In genomic region chr6:87063586-87063985, GRCm38 (mm10) we compare ENCODE assay signal across 32 mouse cellular contexts. TPM values are rescaled to one million over a fixed set of nuclear protein-coding genes. Genes with fewer than 3 reads are reported as not detected.
"Had no signal": no experiment of that assay in that cellular context is flagged by ENCODE, and none has a peak within 500 bp of the region (broad histone marks: within the 10 kb centered on the region; RNA-seq: fewer than 3 reads in every experiment).

No protein-coding gene starts in this region.

- DNase-seq: cerebellum, adult 2 months; cerebellum, adult 8-10 months; cerebellum, adult 9-10 months; cerebellum, adult 9-11 months; cerebellum, postnatal 10 days; cerebellum, postnatal 14 days; cerebellum, postnatal 25 days; cerebellum, postnatal 36 days; embryo, embryonic 11 days; forebrain, postnatal 0 days; gastrocnemius, adult 2 months; gastrocnemius, postnatal 10 days; gastrocnemius, postnatal 14 days; gastrocnemius, postnatal 25 days; gastrocnemius, postnatal 36 days; heart, adult 18-20 months; heart, adult 2 months had no signal

- H3K27me3 ChIP-seq: embryonic facial prominence, embryonic 12.5 days; embryonic facial prominence, embryonic 13.5 days; embryonic facial prominence, embryonic 15.5 days; forebrain, embryonic 12.5 days; forebrain, embryonic 13.5 days; forebrain, embryonic 15.5 days had no signal

- H3K4me3 ChIP-seq: embryonic facial prominence, embryonic 10.5 days; embryonic facial prominence, embryonic 12.5 days; embryonic facial prominence, embryonic 13.5 days; embryonic facial prominence, embryonic 15.5 days; erythroblast, embryonic 14.5 days; forebrain, embryonic 10.5 days; forebrain, embryonic 12.5 days; forebrain, embryonic 13.5 days; forebrain, embryonic 15.5 days; gastrocnemius, adult 2 months; heart, adult 2 months had no signal

- H3K4me2 ChIP-seq: embryonic facial prominence, embryonic 12.5 days; embryonic facial prominence, embryonic 13.5 days; embryonic facial prominence, embryonic 15.5 days; forebrain, embryonic 12.5 days; forebrain, embryonic 13.5 days; forebrain, embryonic 15.5 days had no signal

- H3K9me3 ChIP-seq: embryonic facial prominence, embryonic 10.5 days; embryonic facial prominence, embryonic 12.5 days; embryonic facial prominence, embryonic 13.5 days; embryonic facial prominence, embryonic 15.5 days; forebrain, embryonic 10.5 days; forebrain, embryonic 12.5 days; forebrain, embryonic 13.5 days; forebrain, embryonic 15.5 days had no signal

- ATAC-seq: forebrain, embryonic 13.5 days; forebrain, embryonic 14.5 days; forebrain, embryonic 15.5 days; forebrain, embryonic 16.5 days; forebrain, postnatal 0 days had no signal

- H3K4me1 ChIP-seq: embryonic facial prominence, embryonic 10.5 days; embryonic facial prominence, embryonic 12.5 days; embryonic facial prominence, embryonic 13.5 days; embryonic facial prominence, embryonic 15.5 days; forebrain, embryonic 10.5 days; forebrain, embryonic 12.5 days; forebrain, embryonic 13.5 days; forebrain, embryonic 15.5 days had no signal

- H3K27ac ChIP-seq: embryonic facial prominence, embryonic 10.5 days; embryonic facial prominence, embryonic 12.5 days; embryonic facial prominence, embryonic 13.5 days; embryonic facial prominence, embryonic 15.5 days; forebrain, embryonic 10.5 days; forebrain, embryonic 12.5 days; forebrain, embryonic 13.5 days; forebrain, embryonic 15.5 days; gastrocnemius, adult 2 months; heart, adult 2 months had no signal

- H3K9ac ChIP-seq: embryonic facial prominence, embryonic 12.5 days; embryonic facial prominence, embryonic 13.5 days; embryonic facial prominence, embryonic 15.5 days; forebrain, embryonic 12.5 days; forebrain, embryonic 13.5 days; forebrain, embryonic 15.5 days; forebrain, postnatal 0 days had no signal

RNA-seq across cellular contexts. Expression of gene D6Ertd527e, which starts 41.0 kb away (rescaled TPM):
- total RNA-seq: common myeloid progenitor, adult 5-6 weeks; forebrain, postnatal 0 days; gastrocnemius, adult 18-20 months; gastrocnemius, adult 2 months; gastrocnemius, adult 8-10 months; gastrocnemius, postnatal 14 days; gastrocnemius, postnatal 25 days; gastrocnemius, postnatal 36 days; granulocyte monocyte progenitor cell, adult 5-6 weeks; heart, adult 18-20 months; heart, adult 2 months had no signal
- polyA plus RNA-seq: erythroblast, embryonic 14.5 days; forebrain, embryonic 14.5 days; forebrain, embryonic 15.5 days had no signal
